Mouse (Mus musculus) left cerebral cortex, postnatal 36 days (tissue): ENCODE measurements around the gene Stk11ip. TPM values are rescaled to one million over a fixed set of nuclear protein-coding genes. Genes with fewer than 3 reads are reported as not detected.

Experiments
- DNase-seq, 2 experiments: peaks; one replicate each; pipeline ENCODE4 v3.0.0; 2021 to 2022; ENCODE audit warnings: low spot score in 2 of 2, mixed read lengths in 1 of 2
- intact Hi-C: fragments of 180-260 bp; cut with DNase I; formaldehyde crosslinking; loops from one replicate; pipeline ENCODE4 v1.15.1; 2025
- total RNA-seq, 2 experiments: library from RNA; stranded (reverse); gene quantifications; 2 replicates each; pipeline ENCODE4 v1.2.3; 2021

Gene Stk11ip
- total RNA-seq, 2 experiments from 2014 or later = 29.2 to 38.0 TPM

GRCm38 (mm10) chr1:75502945-75503650 is 18.2 kb upstream of the Stk11ip start:
- intact Hi-C loops = no loop called here
- no peak for DNase-seq

- intact Hi-C loops = no loop called here
- no peak for DNase-seq
Observed at GRCm38 (mm10) chr1:75503651-75503980, 17.7 kb upstream of the Stk11ip start.

- no peak for DNase-seq
- intact Hi-C loops = loop anchor here (1.0 to 5.0 kb wide), 3 partner anchors 23 to 83 kb away; partner anchors contain the start of gene Slc4a3
Observed at GRCm38 (mm10) chr1:75504256-75505045, 16.9 kb upstream of the Stk11ip start.

GRCm38 (mm10) chr1:75505159-75505955 is 16.0 kb upstream of the Stk11ip start:
- intact Hi-C loops = loop anchor here (5.0 kb wide), 2 partner anchors 42 to 82 kb away; partner anchors contain the start of gene Slc4a3
- peak; percentile 85 to 90 for DNase-seq

- intact Hi-C loops = loop anchor here (5.0 kb wide), 2 partner anchors 41 to 81 kb away; partner anchors contain the start of gene Slc4a3
- DNase-seq = peak; percentile 41 to 56
Observed at GRCm38 (mm10) chr1:75505956-75506831, 15.1 kb upstream of the Stk11ip start, which contains the start of gene Obsl1. Gene Obsl1 (minus strand): TSS chr1:75506452.

- no peak for DNase-seq
Observed at GRCm38 (mm10) chr1:75507006-75507405, 14.3 kb upstream of the Stk11ip start, which contains the start of gene Inha. Gene Inha (plus strand): TSS chr1:75507077.

GRCm38 (mm10) chr1:75509586-75509985 is 11.7 kb upstream of the Stk11ip start:
- DNase-seq = no peak
- intact Hi-C loops = loop anchor here (5.0 kb wide), 2 partner anchors 38 to 78 kb away; partner anchors contain the start of gene Slc4a3

More at GRCm38 (mm10) chr1:75507006-75507405, 14.3 kb upstream of the Stk11ip start, which contains the start of gene Inha:
- intact Hi-C loops = loop anchor here (5.0 kb wide), 2 partner anchors 40 to 80 kb away; partner anchors contain the start of gene Slc4a3

GRCm38 (mm10) chr1:75510154-75510553 is 11.2 kb upstream of the Stk11ip start:
- DNase-seq = no peak
- intact Hi-C loops = no loop called here

GRCm38 (mm10) chr1:75511437-75512210 is 9.7 kb upstream of the Stk11ip start:
- intact Hi-C loops = no loop called here
- DNase-seq = no peak

GRCm38 (mm10) chr1:75512550-75512949 is 8.8 kb upstream of the Stk11ip start:
- intact Hi-C loops = no loop called here
- DNase-seq = no peak

- intact Hi-C loops = no loop called here
- DNase-seq = no peak
Observed at GRCm38 (mm10) chr1:75516703-75517380, 4.5 kb upstream of the Stk11ip start.

GRCm38 (mm10) chr1:75517984-75518383 is 3.3 kb upstream of the Stk11ip start:
- no peak for DNase-seq
- intact Hi-C loops = no loop called here

- intact Hi-C loops = no loop called here
- DNase-seq = no peak
Observed at GRCm38 (mm10) chr1:75518427-75518826, 2.9 kb upstream of the Stk11ip start.

GRCm38 (mm10) chr1:75519576-75519975 is 1.8 kb upstream of the Stk11ip start:
- no peak for DNase-seq
- intact Hi-C loops = no loop called here

- DNase-seq = no peak
- intact Hi-C loops = no loop called here
Observed at GRCm38 (mm10) chr1:75524679-75525078, 3.4 kb downstream of the Stk11ip start.

GRCm38 (mm10) chr1:75530546-75530945 is 9.2 kb downstream of the Stk11ip start:
- intact Hi-C loops = no loop called here

More at GRCm38 (mm10) chr1:75530546-75530945, 9.2 kb downstream of the Stk11ip start:
- no peak for DNase-seq
